Mouse (Mus musculus) T-helper 17 cell (primary cell): ENCODE data around the gene Igsf3.

Experiments used
- in situ Hi-C, 2 experiments: fragments of 300-600 bp; cut with MboI, MseI; formaldehyde crosslinking; loops; 1 replicate in 1 of 2; 2 replicates in 1 of 2; pipeline ENCODE4 v1.15.1; 2025; ENCODE audit warnings: high pct_unique_total_duplicates in 2 of 2

Igsf3 gene

GRCm38 (mm10) chr3:101369301-101369881 is 7.5 kb upstream of the Igsf3 start:
- in situ Hi-C loops: no loop called here

GRCm38 (mm10) chr3:101372345-101372980 is 4.4 kb upstream of the Igsf3 start:
- in situ Hi-C loops: loop anchor here in 1 of 2 experiments (5.0 kb wide), 2 partner anchors 50 to 85 kb away; no protein-coding TSS in a partner anchor

GRCm38 (mm10) chr3:101377256-101378024 is 557 bp downstream of the Igsf3 start:
- in situ Hi-C loops: loop anchor here in 1 of 2 experiments (25.0 kb wide), 1 partner anchor 2010 kb away; no protein-coding TSS in a partner anchor

GRCm38 (mm10) chr3:101378102-101378501 is 1.2 kb downstream of the Igsf3 start:
- in situ Hi-C loops: loop anchor here in 1 of 2 experiments (25.0 kb wide), 1 partner anchor 2009 kb away; no protein-coding TSS in a partner anchor

GRCm38 (mm10) chr3:101379789-101380188 is 2.9 kb downstream of the Igsf3 start:
- in situ Hi-C loops: loop anchor here in 1 of 2 experiments (25.0 kb wide), 1 partner anchor 2008 kb away; no protein-coding TSS in a partner anchor

- in situ Hi-C loops: loop anchor here in 1 of 2 experiments (25.0 kb wide), 1 partner anchor 2006 kb away; no protein-coding TSS in a partner anchor
Observed at GRCm38 (mm10) chr3:101381691-101382090, 4.8 kb downstream of the Igsf3 start.

GRCm38 (mm10) chr3:101382751-101383150 is 5.9 kb downstream of the Igsf3 start:
- in situ Hi-C loops: loop anchor here in 1 of 2 experiments (25.0 kb wide), 1 partner anchor 2005 kb away; no protein-coding TSS in a partner anchor

GRCm38 (mm10) chr3:101386430-101387016 is 9.6 kb downstream of the Igsf3 start:
- in situ Hi-C loops: loop anchor here in 1 of 2 experiments (25.0 kb wide), 1 partner anchor 2001 kb away; no protein-coding TSS in a partner anchor

GRCm38 (mm10) chr3:101387849-101388248 is 11.0 kb downstream of the Igsf3 start:
- in situ Hi-C loops: loop anchor here in 1 of 2 experiments (25.0 kb wide), 1 partner anchor 1999 kb away; no protein-coding TSS in a partner anchor

- in situ Hi-C loops: loop anchor here in 1 of 2 experiments (25.0 kb wide), 1 partner anchor 1998 kb away; no protein-coding TSS in a partner anchor
Observed at GRCm38 (mm10) chr3:101389566-101389965, 12.7 kb downstream of the Igsf3 start.

- in situ Hi-C loops: loop anchor here in 1 of 2 experiments (25.0 kb wide), 1 partner anchor 1997 kb away; no protein-coding TSS in a partner anchor
Observed at GRCm38 (mm10) chr3:101390472-101390871, 13.6 kb downstream of the Igsf3 start.

- in situ Hi-C loops: loop anchor here in 1 of 2 experiments (25.0 kb wide), 1 partner anchor 1995 kb away; no protein-coding TSS in a partner anchor
Observed at GRCm38 (mm10) chr3:101391991-101392390, 15.1 kb downstream of the Igsf3 start.

- in situ Hi-C loops: loop anchor here in 1 of 2 experiments (25.0 kb wide), 1 partner anchor 1994 kb away; no protein-coding TSS in a partner anchor
Observed at GRCm38 (mm10) chr3:101393103-101393644, 16.3 kb downstream of the Igsf3 start.

GRCm38 (mm10) chr3:101393659-101394539 is 17.0 kb downstream of the Igsf3 start:
- in situ Hi-C loops: loop anchor here in 1 of 2 experiments (25.0 kb wide), 1 partner anchor 1993 kb away; no protein-coding TSS in a partner anchor

- in situ Hi-C loops: loop anchor here in 1 of 2 experiments (25.0 kb wide), 1 partner anchor 1992 kb away; no protein-coding TSS in a partner anchor
Observed at GRCm38 (mm10) chr3:101395341-101395740, 18.5 kb downstream of the Igsf3 start.

- in situ Hi-C loops: loop anchor here in 1 of 2 experiments (25.0 kb wide), 1 partner anchor 1991 kb away; no protein-coding TSS in a partner anchor
Observed at GRCm38 (mm10) chr3:101396061-101396460, 19.2 kb downstream of the Igsf3 start.

GRCm38 (mm10) chr3:101396726-101397263 is 19.9 kb downstream of the Igsf3 start:
- in situ Hi-C loops: loop anchor here in 1 of 2 experiments (25.0 kb wide), 1 partner anchor 1991 kb away; no protein-coding TSS in a partner anchor

- in situ Hi-C loops: loop anchor here in 1 of 2 experiments (25.0 kb wide), 1 partner anchor 1990 kb away; no protein-coding TSS in a partner anchor
Observed at GRCm38 (mm10) chr3:101397422-101397821, 20.5 kb downstream of the Igsf3 start.
